Mouse (Mus musculus): ENCODE measurements around the gene Arhgef17.

GRCm38 (mm10) chr7:100922907-100923306 is 9.0 kb downstream of the Arhgef17 start:
- no peak for TF ChIP-seq CTCF (IDR thresholded peaks at IDR 0.05; ENCODE audit: low read depth, low read length)
- TF ChIP-seq GATA1 (IDR thresholded peaks at IDR 0.05; ENCODE audit: borderline replicate concordance, low read length): no peak
- no peak for TF ChIP-seq POLR2AphosphoS5 (IDR thresholded peaks at IDR 0.05; ENCODE audit: insufficient replicate concordance, low read depth, low read length)
- no peak for TF ChIP-seq TAL1 (conservative IDR thresholded peaks at IDR 0.05; ENCODE audit: low read depth, low read length)
- TF ChIP-seq GATA2 (IDR thresholded peaks at IDR 0.05; ENCODE audit: borderline replicate concordance, low read depth, low read length): no peak

All from G1E (cell line).